Mouse (Mus musculus) kidney, postnatal 25 days (tissue): ENCODE data around the gene Hcrtr1.

Experiments used
- DNase-seq, 2 experiments: peaks; one replicate each; pipeline ENCODE4 v3.0.0; 2021; ENCODE audit warnings: mixed read lengths in 2 of 2

The Hcrtr1 gene

DNA sequence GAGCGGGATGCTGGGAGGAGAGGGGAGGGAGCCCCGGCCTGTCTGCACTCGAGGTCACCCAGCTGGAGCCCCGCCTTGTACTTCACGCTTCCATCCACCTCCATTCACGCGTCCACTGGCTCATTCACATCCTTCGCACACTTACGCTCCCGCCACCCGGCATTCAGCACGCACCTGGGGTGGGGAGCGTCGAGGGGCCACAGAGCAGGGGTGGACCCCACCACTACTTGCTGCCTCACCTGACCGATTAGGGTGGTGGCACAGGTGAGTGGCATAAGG is at the start of gene Hcrtr1:
TSS of gene Hcrtr1 (minus strand) at position 146 of the 279 bp plus-strand sequence.
- DNase-seq: no peak

- DNase-seq: peak; percentile 84 to 88
Observed at GRCm38 (mm10) chr4:130188806-130189297, 49.7 kb upstream of the Hcrtr1 start.

DNA sequence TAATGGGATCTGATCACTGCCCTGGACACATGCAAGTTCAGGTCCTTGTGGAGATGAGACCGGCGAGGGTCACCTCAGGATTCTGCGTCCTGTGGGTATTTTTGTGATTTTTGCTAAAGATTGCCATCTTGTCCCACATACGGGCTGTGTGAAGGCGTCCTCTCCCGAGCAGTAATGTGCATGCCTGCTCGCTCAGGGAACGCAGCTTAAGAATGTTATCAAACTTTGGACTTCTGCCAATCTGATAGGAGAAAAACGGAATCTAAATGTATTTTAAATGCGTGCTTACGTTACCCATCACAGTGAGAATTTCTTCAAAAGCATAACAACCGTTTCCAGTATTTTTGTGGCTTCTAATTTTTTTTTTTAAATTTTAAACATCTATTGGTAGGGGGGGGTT is 47.7 kb upstream of the Hcrtr1 start:
- DNase-seq: no peak

DNA sequence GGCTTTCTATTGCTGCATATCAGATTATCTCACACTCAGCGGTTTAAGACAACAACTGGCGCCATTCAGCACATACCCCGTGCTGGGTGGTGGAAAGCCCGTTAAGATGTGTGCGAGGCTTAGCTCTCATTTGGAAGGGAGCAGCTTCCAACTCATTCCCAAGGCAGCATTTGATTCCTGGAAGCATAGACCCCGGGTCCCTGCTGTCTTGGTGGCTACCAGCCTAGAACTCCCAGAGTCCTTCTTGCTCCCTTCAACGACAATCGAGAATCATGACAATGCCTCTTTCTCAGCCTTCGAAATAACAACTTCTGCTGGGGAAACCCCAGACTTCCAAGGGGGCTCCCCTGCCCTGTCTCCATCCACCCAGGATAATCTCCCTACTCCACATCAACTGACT is 47.3 kb upstream of the Hcrtr1 start:
- DNase-seq: no peak

DNA sequence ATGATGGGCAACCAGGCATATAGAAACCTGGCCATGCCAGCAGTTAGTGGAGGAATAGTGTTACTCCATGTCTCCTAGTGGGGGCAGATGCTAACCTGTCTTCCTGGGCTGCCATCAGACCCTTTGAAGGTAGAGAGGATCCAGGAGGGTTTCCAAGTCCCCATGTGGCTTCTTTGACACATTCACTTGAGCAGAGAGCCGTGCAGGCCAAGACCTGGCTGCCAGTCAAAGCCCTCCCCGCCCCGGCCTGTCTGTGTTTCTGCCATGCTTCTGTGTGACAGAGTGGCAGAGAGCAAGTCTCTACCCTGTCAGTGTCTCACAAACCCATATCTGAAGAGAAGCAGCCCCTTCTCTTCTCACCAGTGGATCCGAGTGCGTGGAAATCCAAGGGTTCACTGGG is 44.7 kb upstream of the Hcrtr1 start:
- peak in 1 of 2 experiments; percentile 42 for DNase-seq

GRCm38 (mm10) chr4:130183023-130183422 is 43.9 kb upstream of the Hcrtr1 start:
- DNase-seq: peak in 1 of 2 experiments; percentile 37

GRCm38 (mm10) chr4:130181886-130182285 is 42.7 kb upstream of the Hcrtr1 start:
- peak; percentile 61 to 65 for DNase-seq

- no peak for DNase-seq
Observed at GRCm38 (mm10) chr4:130180909-130181602, 41.9 kb upstream of the Hcrtr1 start.

- DNase-seq: no peak
Observed at GRCm38 (mm10) chr4:130179876-130180275, 40.7 kb upstream of the Hcrtr1 start.

DNA sequence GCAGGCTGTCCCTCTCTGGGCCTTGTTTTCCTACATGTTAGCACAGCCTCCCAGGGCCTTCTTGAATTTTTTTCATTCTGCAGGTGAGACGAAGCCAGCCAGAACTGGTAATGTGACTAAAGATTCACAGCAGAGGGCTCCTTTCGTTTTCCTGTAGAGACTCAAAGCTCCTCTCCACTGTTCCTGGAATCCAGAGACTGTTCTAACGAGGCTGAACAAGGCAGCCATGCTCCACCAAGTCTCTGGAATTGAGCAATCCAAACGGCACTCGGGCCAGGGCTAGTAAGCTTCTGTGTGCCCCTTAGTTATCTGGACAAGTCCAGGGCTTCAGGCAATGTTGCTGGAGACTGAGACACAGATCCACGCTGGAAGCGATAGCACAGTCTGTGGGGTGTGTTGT is 38.4 kb upstream of the Hcrtr1 start:
- DNase-seq: peak in 1 of 2 experiments; percentile 65

- DNase-seq: peak; percentile 65 to 81
Observed at GRCm38 (mm10) chr4:130177087-130177486, 37.9 kb upstream of the Hcrtr1 start.

DNA sequence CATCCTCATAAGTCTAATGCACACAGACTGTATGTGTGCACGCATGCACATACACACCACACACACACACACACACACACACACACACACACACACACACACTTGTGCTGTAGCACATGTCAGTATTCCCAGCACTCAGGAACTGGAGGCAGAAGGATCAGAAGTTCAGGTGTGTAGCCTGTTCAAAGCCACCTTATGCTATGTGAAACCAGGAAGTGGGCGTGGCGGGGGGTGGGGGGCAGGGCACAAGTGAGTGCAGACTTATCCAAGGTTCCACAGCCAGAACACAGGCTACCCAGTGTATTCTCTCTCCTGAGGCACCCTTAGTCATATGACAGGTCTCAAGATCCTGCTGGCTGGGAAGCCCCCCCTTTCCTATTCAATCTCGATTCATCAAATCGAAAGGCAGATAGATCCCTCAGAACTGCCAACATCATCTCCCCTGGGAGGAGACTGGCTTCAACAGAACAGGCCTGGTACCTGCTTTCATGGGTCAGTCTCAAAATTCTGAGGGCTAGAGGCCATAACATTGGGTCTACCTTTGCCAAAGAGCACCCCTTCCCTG is 37.1 kb upstream of the Hcrtr1 start:
- DNase-seq: no peak

DNA sequence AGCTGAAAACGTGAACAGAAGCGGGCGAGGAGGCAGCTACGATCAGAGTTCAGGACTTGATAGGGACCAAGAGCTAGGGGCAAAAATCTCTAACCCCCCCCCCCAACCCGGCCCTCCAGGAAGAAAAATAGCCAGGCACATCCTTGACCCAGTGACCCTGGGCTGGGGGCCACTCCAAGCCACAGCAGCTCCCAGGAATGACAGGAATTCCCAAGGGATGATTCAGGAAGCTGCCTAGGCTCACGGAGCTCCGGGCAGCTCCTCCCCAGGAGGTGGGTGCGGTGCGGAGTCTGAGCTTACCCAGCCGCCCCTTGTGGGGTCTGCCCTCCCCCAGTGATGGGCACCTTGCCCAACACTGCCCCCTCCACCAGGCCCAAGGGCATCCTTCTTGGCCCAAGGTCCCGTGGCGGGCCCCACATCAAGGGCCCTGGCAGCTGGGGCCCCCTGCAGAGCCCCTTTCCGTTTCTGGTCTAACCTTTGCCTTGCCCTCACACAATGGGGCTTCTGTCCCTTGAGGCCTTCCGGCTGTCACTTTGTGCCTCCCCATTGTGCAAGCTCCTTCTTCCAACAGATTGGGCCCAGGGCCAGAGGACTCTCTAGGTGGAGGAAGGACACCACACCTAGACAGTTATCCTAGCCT is 36.0 kb upstream of the Hcrtr1 start, which contains the start of gene Tinagl1:
TSS of gene Tinagl1 (minus strand) at position 51 of the 640 bp plus-strand sequence.
- peak; percentile 77 to 88 for DNase-seq

GRCm38 (mm10) chr4:130174335-130175031 is 35.3 kb upstream of the Hcrtr1 start:
- DNase-seq: peak; percentile 87 to 95

DNA sequence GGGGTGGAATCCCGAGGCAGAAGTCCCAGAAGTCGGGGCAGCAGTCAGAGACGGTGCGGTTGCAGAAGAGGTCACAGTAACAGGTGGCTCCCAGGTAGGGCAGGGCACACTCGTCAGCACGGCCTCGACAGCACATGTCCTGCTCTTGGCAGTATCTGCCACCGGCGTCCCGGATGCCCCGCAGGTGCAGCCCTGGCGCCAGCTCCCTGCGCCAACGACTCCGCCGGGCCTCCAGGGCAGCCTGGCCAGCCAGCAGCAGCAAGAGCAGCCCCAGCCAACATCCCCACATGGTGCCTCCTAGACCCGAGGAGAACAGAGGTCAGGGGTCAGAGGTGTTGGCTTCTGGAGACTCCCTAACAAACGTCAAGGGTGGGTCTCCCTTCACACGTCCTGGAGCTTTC is 34.8 kb upstream of the Hcrtr1 start:
- peak; percentile 46 to 79 for DNase-seq

DNA sequence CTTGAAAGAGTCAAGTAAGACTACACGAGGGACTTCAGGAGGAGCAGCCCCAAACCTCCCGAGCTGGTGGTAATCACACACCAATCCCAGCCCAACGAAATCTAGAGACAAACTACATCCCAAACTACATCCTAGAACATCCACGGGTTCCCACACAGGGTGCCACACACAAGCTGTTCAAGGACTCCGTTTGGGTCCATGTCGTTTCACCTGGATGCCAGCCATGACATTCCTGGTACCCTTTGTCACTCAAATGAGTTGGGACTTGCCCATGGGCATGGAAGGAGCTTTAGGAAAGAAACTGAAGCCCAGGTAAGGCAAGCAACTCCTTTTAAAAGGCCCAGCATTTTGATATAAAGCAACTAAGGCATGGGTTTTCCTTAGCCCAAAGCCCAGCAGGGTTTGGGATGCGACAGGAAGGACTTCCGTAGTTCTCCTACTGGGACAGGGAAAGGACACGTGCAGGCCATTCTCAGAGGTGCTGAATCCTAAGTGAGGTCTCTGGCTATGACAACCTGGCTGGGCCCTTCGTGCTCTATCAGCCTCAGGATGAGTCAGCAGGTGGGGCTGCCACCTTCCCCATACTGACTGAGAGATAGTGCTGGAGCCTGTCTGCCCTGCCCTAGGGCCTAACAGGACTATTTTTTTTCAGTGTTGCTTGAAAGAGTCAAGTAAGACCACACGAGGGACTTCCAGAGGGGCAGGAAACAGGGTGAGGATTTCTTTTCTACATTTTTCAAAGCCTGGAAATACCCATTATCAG is 34.1 kb upstream of the Hcrtr1 start:
- peak; percentile 42 to 60 for DNase-seq

DNA sequence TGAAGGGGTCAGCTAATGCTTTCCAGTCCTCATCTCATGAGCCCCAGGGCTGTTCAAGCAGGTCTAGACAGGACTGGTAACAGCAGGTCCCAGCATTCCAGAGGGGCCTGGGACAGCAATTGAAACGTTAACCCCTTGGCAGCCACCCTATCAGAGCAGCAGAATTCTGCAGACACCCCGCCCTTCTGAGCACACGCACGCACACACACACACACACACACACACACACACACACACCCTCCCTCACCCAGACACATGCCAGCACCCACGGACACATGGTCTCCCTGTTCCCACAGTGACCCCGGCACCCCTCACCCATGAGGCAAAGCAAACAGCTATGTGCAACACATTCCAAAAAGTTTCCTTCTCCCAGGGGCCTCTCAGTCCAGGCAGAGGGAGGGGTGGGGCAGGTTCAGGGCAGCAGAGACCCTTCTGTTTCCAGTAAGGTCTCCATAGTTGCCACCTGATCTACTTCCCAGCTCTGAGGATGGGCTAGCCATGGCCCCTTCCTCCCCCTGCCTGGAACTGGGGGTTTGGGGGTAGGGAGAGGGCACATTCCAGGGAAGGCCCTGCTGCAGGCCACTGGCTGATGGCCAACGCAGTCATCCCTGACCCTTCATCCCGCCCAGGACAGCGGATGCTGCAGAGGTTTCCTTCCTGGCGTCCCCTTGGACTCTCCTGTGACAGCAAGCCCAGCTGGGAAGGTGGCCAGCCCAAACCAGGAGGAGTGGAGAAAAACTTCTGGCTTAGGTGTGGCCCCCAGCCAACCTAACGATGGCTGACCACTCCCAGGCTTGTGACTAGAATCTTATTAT is 33.0 kb upstream of the Hcrtr1 start:
- DNase-seq: peak; percentile 94 to 97

GRCm38 (mm10) chr4:130170362-130170761 is 31.2 kb upstream of the Hcrtr1 start:
- peak in 1 of 2 experiments; percentile 11 for DNase-seq

GRCm38 (mm10) chr4:130169411-130169971 is 30.3 kb upstream of the Hcrtr1 start:
- DNase-seq: peak; percentile 72 to 90

GRCm38 (mm10) chr4:130168280-130169183 is 29.4 kb upstream of the Hcrtr1 start:
- peak; percentile 97 to 98 for DNase-seq
